8 mouse cellular contexts compared by ENCODE assay signal in genomic region chr6:135011048-135011733, GRCm38 (mm10). TPM values are rescaled to one million over a fixed set of nuclear protein-coding genes. Genes with fewer than 3 reads are reported as not detected.
DNase-seq lines count a peak whose midpoint lies in the region; ATAC-seq and TF ChIP-seq lines count a peak whose summit lies in the region.

TSS of gene Ddx47 (plus strand) at chr6:135011612.

- peaks cover 31% of the 10 kb centered on the region for H3K36me3 ChIP-seq in hindbrain, embryonic 10.5 days
- H3K36me3 ChIP-seq in lung, postnatal 0 days (ENCODE audit: insufficient read depth, low read length): peaks cover 18% of the 10 kb centered on the region

- peak; percentile 99 for ATAC-seq in frontal cortex, adult (ENCODE audit: low TSS enrichment)
- peak; percentile 96 for ATAC-seq in lung, postnatal 0 days

- peak; percentile 67; the same call in 1 of the 2 replicates for TF ChIP-seq EP300 in lung, postnatal 0 days (IDR thresholded peaks at IDR 0.05)

- H3K27ac ChIP-seq in hindbrain, embryonic 10.5 days: peak within 1 kb of the TSS; percentile 87
- peak within 1 kb of the TSS; percentile 48; the same call in 1 of the 2 replicates for H3K27ac ChIP-seq in lung, postnatal 0 days (ENCODE audit: low read length)

- peak within 1 kb of the TSS; percentile 77 for H3K9ac ChIP-seq in lung, postnatal 0 days (replicated peaks; ENCODE audit: low read depth)

- H3K4me2 ChIP-seq in lung, postnatal 0 days (replicated peaks; ENCODE audit: low read depth, low read length): peak within 1 kb of the TSS; percentile 67

- H3K4me1 ChIP-seq in hindbrain, embryonic 10.5 days (replicated peaks): peaks cover 9% of the 10 kb centered on the region
- H3K4me1 ChIP-seq in lung, postnatal 0 days (ENCODE audit: insufficient read depth, low read depth, low read length): peaks cover 3% of the 10 kb centered on the region; the same call in 1 of the 2 replicates

- TF ChIP-seq CTCF in lung, postnatal 0 days (IDR thresholded peaks at IDR 0.05): peak; percentile 100

- H3K27me3 ChIP-seq in hindbrain, embryonic 10.5 days (ENCODE audit: insufficient read depth, poor library complexity, severe bottlenecking): no peaks in the 10 kb centered on the region
- no peaks in the 10 kb centered on the region for H3K27me3 ChIP-seq in lung, postnatal 0 days (replicated peaks; ENCODE audit: insufficient read depth, low read length)

- peak; percentile 96 for DNase-seq in MN1 (ENCODE audit: low spot score)
- DNase-seq in cerebellum, adult 9-10 months: peak; percentile 96
- peak; percentile 96 for DNase-seq in hindbrain, embryonic 10.5 days (ENCODE audit: low spot score)
- DNase-seq in layer of hippocampus, adult 9-11 months: peak; percentile 94
- DNase-seq in lung, postnatal 0 days (ENCODE audit: low spot score): peak; percentile 97
- peak; percentile 90 for DNase-seq in ovary, postnatal 14 days (ENCODE audit: low spot score)
- peak; percentile 96 for DNase-seq in thymus, postnatal 14 days

- 6% methylated on average over 19 of the region's 19 CpGs for WGBS in hindbrain, embryonic 10.5 days
- 2% methylated on average over 19 of the region's 19 CpGs for WGBS in lung, postnatal 0 days

- H3K9me3 ChIP-seq in hindbrain, embryonic 10.5 days: no peaks in the 10 kb centered on the region
- no peaks in the 10 kb centered on the region for H3K9me3 ChIP-seq in lung, postnatal 0 days (ENCODE audit: low read length)

- H3K4me3 ChIP-seq in hindbrain, embryonic 10.5 days: peak within 1 kb of the TSS; percentile 84
- H3K4me3 ChIP-seq in lung, postnatal 0 days (ENCODE audit: low read depth, low read length): peak within 1 kb of the TSS; percentile 66

RNA-seq across cellular contexts. Expression of gene Ddx47, which starts in this region (rescaled TPM):
- 96.1 and 106 TPM in 2 replicates for polyA plus RNA-seq in hindbrain, embryonic 10.5 days (2016; fragmentation: Nextera tagmentation; extraction: Ambion mirVana)
- polyA plus RNA-seq in lung, postnatal 0 days (2015; fragmentation: Nextera tagmentation; extraction: Ambion mirVana): 91.6 and 97.1 TPM in 2 replicates

Comparison
In these comparisons a context has a peak if more than half of its experiments do, and no peak if none do; other contexts are left out.
1. Peak in every context shown above with its lines: DNase-seq, ATAC-seq, H3K4me3 ChIP-seq and H3K27ac ChIP-seq.